Mouse (Mus musculus) embryo, embryonic 11.5 days (tissue): ENCODE data around the gene Tk1.

Experiments used
- DNase-seq: peaks from one replicate; pipeline ENCODE4 v3.0.0-alpha.2; 2012; ENCODE audit warnings: low read depth, low spot score

The Tk1 gene

DNA sequence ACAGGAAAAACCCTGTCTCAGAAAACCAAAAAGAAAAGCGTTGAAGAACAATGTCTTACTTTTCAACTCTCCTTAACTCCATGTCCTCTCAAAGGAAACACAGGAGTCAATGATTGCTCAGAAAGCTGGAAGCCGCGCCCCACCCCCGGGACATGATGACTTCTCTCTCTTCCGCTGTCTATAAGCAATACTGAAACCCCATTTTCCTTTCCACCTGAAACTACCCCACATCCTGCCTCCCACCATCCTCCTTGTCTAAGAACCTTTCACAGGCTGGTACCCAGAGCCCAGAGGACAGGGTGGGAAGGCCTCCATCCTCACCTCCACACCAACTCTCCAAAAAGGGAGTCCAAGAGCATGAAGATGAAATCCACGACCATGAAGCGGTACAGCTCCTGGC, 53.5 kb downstream of the Tk1 start:
- no peak for DNase-seq

DNA sequence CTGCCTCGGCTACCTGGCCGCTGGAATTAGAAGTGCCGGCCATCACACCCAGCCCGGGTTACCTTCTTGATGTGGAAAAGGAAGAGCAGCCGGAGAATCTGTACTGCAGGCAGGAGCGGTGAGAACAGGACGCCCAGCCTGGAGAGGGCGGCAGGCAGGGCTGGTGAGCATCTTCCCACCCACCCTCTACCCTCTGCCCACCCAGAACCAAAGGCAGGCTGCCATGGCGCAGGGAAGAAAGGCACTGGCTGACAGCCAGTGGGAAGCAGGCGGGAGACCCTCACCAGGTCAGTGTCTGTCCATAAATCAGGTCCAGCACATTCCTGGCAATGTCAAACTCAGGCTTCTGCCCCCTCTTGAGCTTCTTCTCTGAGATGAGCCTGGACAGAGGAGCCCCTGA, 55.5 kb downstream of the Tk1 start:
- DNase-seq, result no peak

DNA sequence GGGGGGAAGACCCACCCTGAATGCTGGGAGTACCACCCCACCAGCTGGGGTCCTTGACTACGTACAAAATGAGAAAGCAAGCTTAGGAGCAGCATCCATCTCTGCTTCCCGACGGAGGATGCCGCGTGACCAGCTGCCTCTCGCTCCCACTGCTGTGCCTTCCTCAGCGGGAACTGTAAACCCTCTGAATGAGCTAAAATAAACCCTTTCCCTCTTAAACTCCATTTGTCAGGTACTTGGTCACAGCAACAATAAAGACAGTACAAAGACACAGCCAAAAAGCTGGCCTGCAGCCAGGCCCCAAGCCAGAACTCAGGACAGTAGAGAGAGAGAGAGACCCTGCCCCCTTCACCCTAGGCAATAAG, 56.2 kb downstream of the Tk1 start:
- DNase-seq, result no peak

DNA sequence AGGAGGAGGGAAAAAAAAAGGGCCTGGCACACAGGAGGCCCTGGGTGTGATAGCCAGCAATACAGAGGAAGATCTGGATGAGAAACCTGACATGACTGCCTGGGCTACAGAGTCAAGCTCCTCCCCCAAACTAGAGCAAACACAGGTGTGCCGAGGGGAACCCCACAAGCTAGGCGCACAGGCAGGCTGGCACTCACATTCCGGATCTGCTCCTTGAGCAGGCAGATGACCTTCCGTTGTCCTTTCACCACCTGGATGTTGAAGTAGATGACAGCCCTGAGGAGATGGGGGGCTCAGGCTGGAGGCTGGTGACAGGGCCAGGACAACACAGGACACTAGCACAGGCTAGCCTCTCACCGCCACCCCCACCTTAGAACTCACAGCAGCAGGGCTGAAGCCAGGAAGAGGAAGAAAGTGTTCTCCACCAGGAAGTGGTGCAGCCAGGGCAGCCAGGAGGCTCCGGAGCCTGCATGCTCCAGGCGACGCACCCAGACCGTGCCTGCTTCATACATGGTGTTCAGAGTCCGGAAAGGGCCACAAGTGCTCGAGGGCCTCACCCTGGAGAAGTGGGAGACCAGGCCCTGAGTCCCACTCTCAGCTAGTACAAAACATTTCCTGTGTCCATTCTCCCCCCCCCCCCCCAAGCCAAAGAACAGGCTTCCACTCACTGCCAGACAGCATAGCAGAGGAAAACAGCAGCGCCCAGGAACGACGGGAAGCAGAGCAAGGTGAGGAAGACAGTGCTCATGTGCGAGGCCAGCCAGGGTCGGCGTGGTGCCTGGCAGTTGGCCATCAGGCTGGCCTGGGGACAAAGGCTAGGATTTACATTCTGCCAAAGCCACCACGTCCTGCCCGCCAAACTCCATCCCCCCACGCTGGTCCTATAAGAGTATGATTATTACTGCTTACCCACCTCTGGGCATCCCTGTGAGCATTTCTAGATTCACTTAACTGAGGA, 56.9 kb downstream of the Tk1 start:
- no peak for DNase-seq

DNA sequence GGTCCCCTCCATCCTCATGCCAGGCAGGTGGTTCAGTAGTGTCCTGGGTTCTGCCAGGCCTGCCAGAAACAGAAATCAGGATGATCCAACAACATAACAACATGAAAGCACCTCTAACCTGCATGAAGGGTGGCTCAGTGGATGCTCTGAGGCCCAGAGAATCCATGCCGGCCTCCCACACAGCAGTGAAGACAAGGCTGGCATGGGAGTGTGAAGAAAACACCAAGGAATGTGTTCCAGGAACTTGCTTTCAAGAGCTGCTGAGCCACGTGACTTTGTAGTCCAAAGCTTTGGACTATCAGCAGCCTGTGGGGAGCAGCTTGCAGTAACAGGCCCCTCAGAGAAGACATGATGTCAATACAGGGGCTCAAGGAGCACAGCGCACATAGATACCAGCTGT, 59.6 kb downstream of the Tk1 start:
- DNase-seq, result no peak
